Mouse (Mus musculus): Measurements from ENCODE around the gene Rnf41. TPM values are rescaled to one million over a fixed set of nuclear protein-coding genes. Genes with fewer than 3 reads are reported as not detected.

Gene Rnf41
- polyA plus RNA-seq, 1 experiment from 2014 or later, result 40.8 TPM

- H3K4me2 ChIP-seq, result no peak overlapping the region
- H3K9ac ChIP-seq, result no peak overlapping the region
- no peaks in the 10 kb centered on the region for H3K27me3 ChIP-seq
- H3K4me3 ChIP-seq, result no peak overlapping the region
- H3K9me3 ChIP-seq, result no peaks in the 10 kb centered on the region
- ATAC-seq (ENCODE audit: insufficient number of reproducible peaks, low FRiP score, low TSS enrichment, low read depth), result no peak
- no peak overlapping the region for H3K27ac ChIP-seq
- no peaks in the 10 kb centered on the region for H3K4me1 ChIP-seq
- peaks cover 76% of the 10 kb centered on the region for H3K36me3 ChIP-seq
- WGBS, result 79% methylated on average over 5 of the region's 5 CpGs
Observed at GRCm38 (mm10) chr10:128435873-128436272, 24.4 kb downstream of the Rnf41 start.

DNA sequence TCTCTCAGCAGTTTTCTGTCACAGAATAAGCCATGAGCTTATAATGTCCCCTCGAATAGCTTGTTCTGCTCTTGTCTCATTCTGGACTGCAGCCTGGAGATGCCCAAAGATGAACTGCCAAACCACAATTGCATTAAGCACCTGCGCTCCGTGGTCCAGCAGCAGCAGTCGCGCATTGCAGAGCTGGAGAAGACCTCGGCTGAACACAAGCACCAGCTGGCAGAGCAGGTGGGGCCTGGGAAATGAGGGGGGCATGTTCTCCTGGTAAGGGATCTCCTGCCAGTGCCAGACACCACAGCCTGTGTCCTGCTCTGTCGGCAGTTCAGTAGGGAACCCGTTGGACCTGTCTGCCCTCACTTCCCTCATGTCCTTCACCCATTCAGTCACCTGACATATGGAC lies 24.9 kb downstream of the Rnf41 start:
- Histone ChIP-seq H3K27me3 (no peaks in the 10 kb centered on the region), H3K9me3 (no peaks in the 10 kb centered on the region), H3K27ac (no peak overlapping the region), H3K9ac (no peak overlapping the region), H3K4me2 (no peak overlapping the region), H3K4me1 (no peaks in the 10 kb centered on the region), H3K36me3 (peaks cover 72% of the 10 kb centered on the region), H3K4me3 (no peak overlapping the region)
- 87% methylated on average over 8 of the region's 8 CpGs for WGBS
- no peak for ATAC-seq (ENCODE audit: insufficient number of reproducible peaks, low FRiP score, low TSS enrichment, low read depth)

- Histone ChIP-seq H3K9ac (no peak overlapping the region), H3K4me1 (no peaks in the 10 kb centered on the region), H3K9me3 (no peaks in the 10 kb centered on the region), H3K4me3 (no peak overlapping the region), H3K27me3 (no peaks in the 10 kb centered on the region), H3K36me3 (peaks cover 71% of the 10 kb centered on the region), H3K27ac (no peak overlapping the region), H3K4me2 (no peak overlapping the region)
- 61% methylated on average over 10 of the region's 10 CpGs for WGBS
- ATAC-seq (ENCODE audit: insufficient number of reproducible peaks, low FRiP score, low TSS enrichment, low read depth), result no peak
Observed at GRCm38 (mm10) chr10:128438675-128439279, 27.3 kb downstream of the Rnf41 start.

DNA sequence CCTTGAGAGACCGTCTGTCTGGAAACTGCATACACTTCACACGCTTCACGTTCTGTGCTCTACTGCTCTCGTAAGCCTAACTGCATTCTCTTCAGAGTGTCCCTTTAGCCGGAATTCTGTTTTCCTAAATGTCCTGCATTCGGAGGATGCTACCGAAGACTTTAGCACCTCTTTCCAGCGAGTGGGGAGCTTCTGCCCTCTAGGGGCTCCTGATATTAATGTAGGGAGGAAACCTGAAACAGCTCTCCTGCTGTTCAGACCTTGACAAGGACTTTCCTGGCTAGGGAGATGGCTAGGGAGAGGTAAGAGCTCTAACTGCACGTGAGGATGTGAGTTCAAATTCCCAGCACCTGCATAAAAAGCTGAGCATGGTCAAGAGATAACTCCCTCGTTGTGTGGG lies 28.9 kb downstream of the Rnf41 start:
- 63% methylated on average over 10 of the region's 10 CpGs for WGBS

GRCm38 (mm10) chr10:128441324-128442119 lies 30.1 kb downstream of the Rnf41 start:
- no peak for ATAC-seq (ENCODE audit: insufficient number of reproducible peaks, low FRiP score, low TSS enrichment, low read depth)
- no peak overlapping the region for H3K4me2 ChIP-seq
- WGBS, result 93% methylated on average over 10 of the region's 10 CpGs
- H3K9ac ChIP-seq, result no peak overlapping the region
- H3K36me3 ChIP-seq, result peaks cover 46% of the 10 kb centered on the region
- no peaks in the 10 kb centered on the region for H3K9me3 ChIP-seq
- H3K4me3 ChIP-seq, result no peak overlapping the region
- H3K4me1 ChIP-seq, result no peaks in the 10 kb centered on the region
- H3K27me3 ChIP-seq, result no peaks in the 10 kb centered on the region
- H3K27ac ChIP-seq, result no peak overlapping the region

More for the DNA sequence above, 28.9 kb downstream of the Rnf41 start:
- Histone ChIP-seq H3K27ac (no peak overlapping the region), H3K4me3 (no peak overlapping the region), H3K36me3 (peaks cover 57% of the 10 kb centered on the region), H3K9ac (no peak overlapping the region), H3K27me3 (no peaks in the 10 kb centered on the region), H3K4me1 (no peaks in the 10 kb centered on the region), H3K9me3 (no peaks in the 10 kb centered on the region), H3K4me2 (no peak overlapping the region)
- ATAC-seq (ENCODE audit: insufficient number of reproducible peaks, low FRiP score, low TSS enrichment, low read depth), result no peak

DNA sequence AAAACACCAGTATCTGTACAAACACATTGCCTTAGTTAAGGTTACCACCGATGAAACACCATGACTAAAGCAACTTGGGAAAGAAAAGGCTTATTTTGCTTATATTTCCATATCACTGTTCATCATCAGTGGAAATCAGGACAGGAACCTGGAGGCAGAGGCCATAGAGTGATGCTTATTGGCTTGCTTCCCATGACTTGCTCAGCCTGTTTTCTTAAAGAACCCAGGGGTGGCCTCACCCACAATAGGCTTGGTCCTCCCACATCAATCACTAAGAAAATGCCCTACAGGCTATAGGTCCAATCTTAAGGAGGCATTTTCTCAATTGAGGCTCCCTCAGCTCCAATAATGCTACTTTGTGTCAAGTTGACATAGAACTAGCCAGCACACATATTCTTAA lies 31.3 kb downstream of the Rnf41 start:
- Histone ChIP-seq H3K36me3 (peaks cover 36% of the 10 kb centered on the region), H3K4me3 (no peak overlapping the region), H3K9ac (no peak overlapping the region), H3K27ac (no peak overlapping the region), H3K9me3 (no peaks in the 10 kb centered on the region), H3K4me1 (no peaks in the 10 kb centered on the region), H3K27me3 (no peaks in the 10 kb centered on the region), H3K4me2 (no peak overlapping the region)
- no peak for ATAC-seq (ENCODE audit: insufficient number of reproducible peaks, low FRiP score, low TSS enrichment, low read depth)
- WGBS, result 81% methylated on average over 1 of the region's 1 CpGs

DNA sequence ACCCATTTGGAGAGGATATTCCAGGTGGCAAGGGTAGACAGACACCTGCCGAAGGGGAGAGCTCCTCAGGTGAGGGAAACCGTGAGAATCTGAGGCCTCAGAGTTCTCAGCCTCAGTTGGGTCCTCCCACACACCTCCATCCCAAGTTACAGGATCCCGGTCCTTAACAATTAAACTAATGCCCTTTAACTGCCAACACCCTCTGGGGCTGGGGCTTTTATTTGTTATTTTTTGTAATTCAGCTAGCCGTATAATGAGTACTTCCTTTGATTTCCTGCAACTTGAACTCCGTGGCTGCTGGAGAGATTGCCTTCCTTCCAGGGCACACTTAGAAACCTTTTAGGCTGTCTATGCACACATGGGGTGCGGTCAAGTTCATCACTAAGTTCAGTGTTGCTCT lies 32.9 kb downstream of the Rnf41 start:
- Histone ChIP-seq H3K4me1 (no peaks in the 10 kb centered on the region), H3K36me3 (peaks cover 21% of the 10 kb centered on the region), H3K27ac (no peak overlapping the region), H3K27me3 (no peaks in the 10 kb centered on the region), H3K4me3 (no peak overlapping the region), H3K9me3 (no peaks in the 10 kb centered on the region), H3K9ac (no peak overlapping the region), H3K4me2 (no peak overlapping the region)
- WGBS, result 63% methylated on average over 6 of the region's 6 CpGs
- ATAC-seq (ENCODE audit: insufficient number of reproducible peaks, low FRiP score, low TSS enrichment, low read depth), result no peak

DNA sequence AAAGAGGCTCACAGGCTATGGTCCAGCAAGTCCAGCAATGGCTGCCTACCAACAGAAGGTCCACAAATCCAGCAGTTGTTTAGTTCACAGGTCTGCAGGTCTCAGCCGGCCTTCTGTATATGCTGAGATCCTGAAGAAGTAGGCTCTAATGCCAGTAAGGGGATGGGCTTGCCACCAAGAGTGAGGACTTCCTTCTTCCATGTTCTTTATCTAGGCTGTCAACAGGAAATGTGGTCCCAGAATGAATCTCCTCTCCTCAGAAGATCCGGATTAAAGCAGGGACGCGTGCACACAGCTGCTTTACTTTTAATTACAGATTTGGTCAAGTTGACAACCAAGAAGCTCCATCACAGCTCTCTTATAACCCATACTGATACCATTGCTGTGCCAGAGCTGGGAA lies 34.0 kb downstream of the Rnf41 start:
- no peak for ATAC-seq (ENCODE audit: insufficient number of reproducible peaks, low FRiP score, low TSS enrichment, low read depth)
- Histone ChIP-seq H3K9ac (no peak overlapping the region), H3K9me3 (no peaks in the 10 kb centered on the region), H3K4me3 (no peak overlapping the region), H3K36me3 (peaks cover 11% of the 10 kb centered on the region), H3K4me1 (no peaks in the 10 kb centered on the region), H3K27ac (no peak overlapping the region), H3K4me2 (no peak overlapping the region), H3K27me3 (no peaks in the 10 kb centered on the region)
- 87% methylated on average over 4 of the region's 4 CpGs for WGBS

DNA sequence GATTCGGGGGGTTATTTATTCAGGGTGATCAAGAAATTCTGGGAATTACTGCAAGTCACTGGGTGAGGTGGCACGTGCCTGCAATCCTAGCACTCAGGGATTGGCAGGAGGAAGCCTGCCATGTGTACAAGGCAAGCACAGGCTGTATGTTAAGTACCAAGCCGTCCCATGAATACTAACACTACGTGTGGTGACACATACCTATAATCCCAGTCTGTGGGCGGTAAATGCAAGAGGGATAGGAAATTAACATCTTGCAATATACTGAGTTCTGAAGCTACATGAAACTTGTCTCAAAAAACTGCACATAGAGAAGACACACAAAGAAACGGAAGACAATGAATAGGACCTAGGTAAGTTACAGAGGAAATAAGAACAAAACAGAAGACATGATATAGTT lies 39.6 kb downstream of the Rnf41 start:
- Histone ChIP-seq H3K36me3 (no peaks in the 10 kb centered on the region), H3K9ac (no peak overlapping the region), H3K27me3 (no peaks in the 10 kb centered on the region), H3K4me1 (no peaks in the 10 kb centered on the region), H3K4me3 (no peak overlapping the region), H3K4me2 (no peak overlapping the region), H3K27ac (no peak overlapping the region), H3K9me3 (no peaks in the 10 kb centered on the region)
- no peak for ATAC-seq (ENCODE audit: insufficient number of reproducible peaks, low FRiP score, low TSS enrichment, low read depth)
- WGBS, result 78% methylated on average over 6 of the region's 6 CpGs

DNA sequence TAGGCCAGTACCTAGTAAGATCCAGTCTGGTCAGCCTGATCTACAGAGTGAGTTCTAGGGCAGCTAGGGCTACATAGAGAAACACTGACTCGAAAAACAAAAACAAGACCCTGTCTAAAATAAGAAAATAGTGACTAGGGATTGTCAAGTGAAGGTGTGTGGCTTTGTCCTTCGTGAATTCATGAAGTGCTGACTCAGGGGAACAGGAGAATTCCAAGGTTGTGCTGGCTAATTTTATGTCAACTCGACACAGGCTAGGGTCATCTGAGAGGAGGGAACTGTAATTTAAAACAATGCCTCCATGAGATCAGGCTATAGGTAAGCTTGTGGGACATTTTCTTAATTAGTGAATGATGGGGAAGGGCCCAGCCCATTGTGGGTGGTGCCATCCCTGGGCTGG lies 43.0 kb downstream of the Rnf41 start:
- no peak overlapping the region for H3K4me2 ChIP-seq
- no peaks in the 10 kb centered on the region for H3K4me1 ChIP-seq
- H3K4me3 ChIP-seq, result no peak overlapping the region
- H3K9me3 ChIP-seq, result no peaks in the 10 kb centered on the region
- H3K27me3 ChIP-seq, result no peaks in the 10 kb centered on the region
- H3K36me3 ChIP-seq, result no peaks in the 10 kb centered on the region
- ATAC-seq (ENCODE audit: insufficient number of reproducible peaks, low FRiP score, low TSS enrichment, low read depth), result no peak
- no peak overlapping the region for H3K27ac ChIP-seq
- WGBS, result 70% methylated on average over 3 of the region's 3 CpGs
- H3K9ac ChIP-seq, result no peak overlapping the region

DNA sequence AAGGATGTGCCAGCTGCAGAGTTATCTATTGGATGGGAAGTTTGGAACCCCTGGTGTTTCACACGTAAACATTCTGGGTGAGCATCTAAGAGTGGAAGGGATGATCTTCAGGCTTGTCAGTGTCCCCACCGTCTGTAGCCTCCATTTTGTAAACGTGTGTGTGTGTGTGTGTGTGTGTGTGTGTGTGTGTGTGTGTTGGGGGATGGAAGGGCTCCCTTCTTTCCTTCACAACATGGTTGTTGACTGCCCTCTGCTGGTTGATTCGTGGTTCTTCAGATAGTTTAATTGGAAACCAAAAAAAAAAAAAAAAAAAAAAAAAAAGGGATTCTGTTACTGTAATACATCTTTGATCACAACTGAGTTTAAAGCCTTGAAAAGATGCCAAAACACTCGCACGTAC lies 43.8 kb downstream of the Rnf41 start:
- peaks cover 3% of the 10 kb centered on the region for H3K4me1 ChIP-seq
- no peaks in the 10 kb centered on the region for H3K36me3 ChIP-seq
- peak overlapping the region; percentile 13; the same call in 1 of the 2 replicates for H3K4me3 ChIP-seq
- WGBS, result 4% methylated on average over 6 of the region's 6 CpGs
- no peak for ATAC-seq (ENCODE audit: insufficient number of reproducible peaks, low FRiP score, low TSS enrichment, low read depth)
- no peaks in the 10 kb centered on the region for H3K9me3 ChIP-seq
- no peak overlapping the region for H3K9ac ChIP-seq
- H3K27ac ChIP-seq, result no peak overlapping the region
- no peaks in the 10 kb centered on the region for H3K27me3 ChIP-seq
- no peak overlapping the region for H3K4me2 ChIP-seq

GRCm38 (mm10) chr10:128457676-128458075 lies 46.2 kb downstream of the Rnf41 start:
- no peaks in the 10 kb centered on the region for H3K9me3 ChIP-seq
- no peak for ATAC-seq (ENCODE audit: insufficient number of reproducible peaks, low FRiP score, low TSS enrichment, low read depth)
- no peaks in the 10 kb centered on the region for H3K27me3 ChIP-seq
- H3K27ac ChIP-seq, result no peak overlapping the region
- no peak overlapping the region for H3K4me2 ChIP-seq
- H3K36me3 ChIP-seq, result peaks cover 13% of the 10 kb centered on the region
- H3K9ac ChIP-seq, result no peak overlapping the region
- H3K4me3 ChIP-seq, result peak overlapping the region; percentile 88; the same call in 1 of the 2 replicates
- H3K4me1 ChIP-seq, result peaks cover 13% of the 10 kb centered on the region
- WGBS, result 80% methylated on average over 6 of the region's 6 CpGs

Measured in limb, embryonic 15.5 days (tissue).